Mouse (Mus musculus): Measurements from ENCODE around the gene Arhgap10. TPM values are rescaled to one million over a fixed set of nuclear protein-coding genes. Genes with fewer than 3 reads are reported as not detected.

The Arhgap10 gene
- polyA plus RNA-seq, 1 experiment from 2014 or later, result 39.1 TPM

- 87% methylated on average over 6 of the region's 6 CpGs for WGBS
- peaks cover 42% of the 10 kb centered on the region for H3K36me3 ChIP-seq
- H3K4me1 ChIP-seq, result no peaks in the 10 kb centered on the region
- H3K4me3 ChIP-seq, result no peak overlapping the region
- H3K9me3 ChIP-seq (replicated peaks), result no peaks in the 10 kb centered on the region
- no peak for DNase-seq (ENCODE audit: low spot score)
- H3K27ac ChIP-seq, result no peak overlapping the region
- no peaks in the 10 kb centered on the region for H3K27me3 ChIP-seq (ENCODE audit: low read depth, poor library complexity, severe bottlenecking)
These were observed 256.5 kb downstream of the Arhgap10 start for GRCm38 (mm10) chr8:77261215-77261614.

GRCm38 (mm10) chr8:77257085-77257451, 260.7 kb downstream of the Arhgap10 start:
- Histone ChIP-seq H3K4me3 (no peak overlapping the region), H3K4me1 (no peaks in the 10 kb centered on the region), H3K9me3 (replicated peaks) (no peaks in the 10 kb centered on the region), H3K27me3 (ENCODE audit: low read depth, poor library complexity, severe bottlenecking) (no peaks in the 10 kb centered on the region), H3K27ac (no peak overlapping the region), H3K36me3 (peaks cover 58% of the 10 kb centered on the region)
- 92% methylated on average over 12 of the region's 12 CpGs for WGBS
- no peak for DNase-seq (ENCODE audit: low spot score)

- H3K27me3 ChIP-seq (ENCODE audit: low read depth, poor library complexity, severe bottlenecking), result no peaks in the 10 kb centered on the region
- no peak for DNase-seq (ENCODE audit: low spot score)
- WGBS, result 94% methylated on average over 5 of the region's 5 CpGs
These were observed 261.2 kb downstream of the Arhgap10 start for GRCm38 (mm10) chr8:77256450-77257084.

DNA sequence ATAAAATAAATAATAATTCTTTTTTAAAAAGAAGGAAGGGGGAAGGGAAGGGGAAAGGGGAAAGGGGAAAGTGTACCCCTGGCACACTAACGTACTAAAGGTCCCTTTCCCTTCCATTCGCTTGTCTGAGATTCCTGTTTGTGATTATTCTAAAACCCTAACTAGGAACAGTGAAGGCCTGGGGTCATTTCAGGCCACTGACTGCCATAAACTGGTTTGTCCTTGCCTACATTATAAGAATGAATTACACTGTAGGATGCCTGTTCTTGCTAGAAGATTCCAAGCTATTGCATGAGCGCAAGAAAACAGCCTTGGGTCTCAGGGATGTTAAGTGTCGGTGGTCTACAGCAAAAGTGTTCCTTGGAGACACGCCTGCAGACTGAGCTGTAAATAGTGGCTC, 263.3 kb downstream of the Arhgap10 start:
- peaks cover 82% of the 10 kb centered on the region for H3K36me3 ChIP-seq
- H3K27me3 ChIP-seq (ENCODE audit: low read depth, poor library complexity, severe bottlenecking), result no peaks in the 10 kb centered on the region
- H3K27ac ChIP-seq, result no peak overlapping the region
- WGBS, result 91% methylated on average over 5 of the region's 5 CpGs
- no peak overlapping the region for H3K4me3 ChIP-seq
- H3K9me3 ChIP-seq (replicated peaks), result no peaks in the 10 kb centered on the region
- no peak for DNase-seq (ENCODE audit: low spot score)
- H3K4me1 ChIP-seq, result no peaks in the 10 kb centered on the region

More at GRCm38 (mm10) chr8:77256450-77257084, 261.2 kb downstream of the Arhgap10 start:
- Histone ChIP-seq H3K4me1 (no peaks in the 10 kb centered on the region), H3K36me3 (peaks cover 61% of the 10 kb centered on the region), H3K27ac (no peak overlapping the region), H3K9me3 (replicated peaks) (no peaks in the 10 kb centered on the region), H3K4me3 (no peak overlapping the region)

DNA sequence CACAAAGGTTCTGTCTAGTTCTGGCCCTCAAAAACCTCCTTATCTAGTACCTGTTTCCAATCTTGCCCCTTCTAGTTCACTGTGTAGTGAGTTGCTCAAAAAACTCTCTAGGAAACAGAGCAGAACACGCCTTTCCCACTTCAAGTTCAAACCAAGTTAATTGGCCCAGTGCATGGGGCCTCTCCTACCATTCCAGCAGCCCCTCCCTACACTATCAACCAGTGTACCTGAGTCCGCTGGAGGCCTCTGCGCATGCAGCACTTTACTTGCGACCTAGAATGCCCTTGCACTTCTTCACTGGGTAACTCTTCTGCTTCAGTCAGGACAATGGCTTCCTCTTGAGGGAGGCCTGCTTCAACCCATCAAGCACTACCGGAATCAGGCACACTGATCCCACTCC, 266.6 kb downstream of the Arhgap10 start:
- H3K4me1 ChIP-seq, result no peaks in the 10 kb centered on the region
- DNase-seq (ENCODE audit: low spot score), result no peak
- 95% methylated on average over 5 of the region's 5 CpGs for WGBS
- no peak overlapping the region for H3K4me3 ChIP-seq
- H3K9me3 ChIP-seq (replicated peaks), result no peaks in the 10 kb centered on the region
- peaks cover 83% of the 10 kb centered on the region for H3K36me3 ChIP-seq
- H3K27me3 ChIP-seq (ENCODE audit: low read depth, poor library complexity, severe bottlenecking), result no peaks in the 10 kb centered on the region
- no peak overlapping the region for H3K27ac ChIP-seq

DNA sequence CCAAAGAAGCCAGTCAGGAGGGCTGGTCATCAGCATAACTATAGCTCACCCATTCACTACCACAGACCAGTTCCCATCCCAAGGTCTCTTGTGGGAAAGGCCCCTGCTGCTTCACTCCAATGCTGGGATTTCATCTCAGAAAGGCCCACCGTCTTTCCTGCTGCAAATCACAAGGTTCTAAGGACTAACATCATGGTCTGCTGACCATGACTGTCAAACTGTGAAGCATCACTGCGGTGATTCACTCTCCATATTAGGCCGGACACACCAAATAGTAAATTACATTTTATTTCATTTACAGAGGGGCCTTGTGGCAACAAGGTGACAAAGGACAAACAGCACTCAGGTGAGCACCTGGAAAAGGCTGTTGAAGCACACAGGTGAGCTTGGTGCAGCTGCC, 267.7 kb downstream of the Arhgap10 start:
- WGBS, result 94% methylated on average over 3 of the region's 3 CpGs
- H3K27ac ChIP-seq, result no peak overlapping the region
- H3K4me1 ChIP-seq, result no peaks in the 10 kb centered on the region
- no peak for DNase-seq (ENCODE audit: low spot score)
- no peaks in the 10 kb centered on the region for H3K9me3 ChIP-seq (replicated peaks)
- peaks cover 75% of the 10 kb centered on the region for H3K36me3 ChIP-seq
- H3K27me3 ChIP-seq (ENCODE audit: low read depth, poor library complexity, severe bottlenecking), result no peaks in the 10 kb centered on the region
- H3K4me3 ChIP-seq, result no peak overlapping the region

- Histone ChIP-seq H3K4me3 (no peak overlapping the region), H3K27me3 (ENCODE audit: low read depth, poor library complexity, severe bottlenecking) (no peaks in the 10 kb centered on the region), H3K27ac (no peak overlapping the region), H3K9me3 (replicated peaks) (no peaks in the 10 kb centered on the region), H3K4me1 (peaks cover 3% of the 10 kb centered on the region; the same call in 1 of the 2 replicates), H3K36me3 (peaks cover 3% of the 10 kb centered on the region)
- no peak for DNase-seq (ENCODE audit: low spot score)
- WGBS, result 94% methylated on average over 3 of the region's 3 CpGs
These were observed 276.4 kb downstream of the Arhgap10 start for GRCm38 (mm10) chr8:77241381-77241780.

- peaks cover 3% of the 10 kb centered on the region; the same call in 1 of the 2 replicates for H3K4me1 ChIP-seq
- no peak overlapping the region for H3K27ac ChIP-seq
- no peak for DNase-seq (ENCODE audit: low spot score)
- no peaks in the 10 kb centered on the region; the same call in 1 of the 2 replicates for H3K36me3 ChIP-seq
- no peaks in the 10 kb centered on the region for H3K9me3 ChIP-seq (replicated peaks)
- no peaks in the 10 kb centered on the region for H3K27me3 ChIP-seq (ENCODE audit: low read depth, poor library complexity, severe bottlenecking)
- no peak overlapping the region for H3K4me3 ChIP-seq
These were observed 278.3 kb downstream of the Arhgap10 start for GRCm38 (mm10) chr8:77239462-77239861.

GRCm38 (mm10) chr8:77236701-77237100, 281.1 kb downstream of the Arhgap10 start:
- no peaks in the 10 kb centered on the region for H3K36me3 ChIP-seq
- 83% methylated on average over 1 of the region's 1 CpGs for WGBS
- no peak for DNase-seq (ENCODE audit: low spot score)
- no peaks in the 10 kb centered on the region for H3K27me3 ChIP-seq (ENCODE audit: low read depth, poor library complexity, severe bottlenecking)
- no peaks in the 10 kb centered on the region for H3K9me3 ChIP-seq (replicated peaks)
- H3K4me1 ChIP-seq, result no peaks in the 10 kb centered on the region
- no peak overlapping the region for H3K27ac ChIP-seq
- no peak overlapping the region for H3K4me3 ChIP-seq

DNA sequence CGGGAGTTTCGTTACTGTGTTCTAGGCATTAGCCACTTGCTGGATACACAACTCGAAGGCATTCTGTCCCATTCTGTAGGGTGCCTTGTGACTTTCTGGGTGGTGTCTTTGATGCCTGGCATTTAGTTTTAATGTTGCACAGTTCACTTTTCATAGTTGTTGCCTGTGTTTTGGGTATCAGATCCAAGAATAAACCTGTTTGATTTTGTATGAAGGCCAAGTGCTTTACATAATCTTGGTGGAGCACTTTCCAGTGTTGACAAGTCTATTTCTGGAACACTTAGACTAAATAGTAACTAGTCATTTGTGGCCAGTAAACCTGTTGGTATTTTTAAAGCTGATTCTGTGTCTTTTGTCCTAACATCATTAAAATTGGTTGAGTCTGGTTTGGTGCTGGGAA, 285.3 kb downstream of the Arhgap10 start:
- Histone ChIP-seq H3K9me3 (replicated peaks) (no peaks in the 10 kb centered on the region), H3K4me3 (no peak overlapping the region), H3K27ac (no peak overlapping the region), H3K36me3 (no peaks in the 10 kb centered on the region), H3K4me1 (no peaks in the 10 kb centered on the region), H3K27me3 (ENCODE audit: low read depth, poor library complexity, severe bottlenecking) (no peaks in the 10 kb centered on the region)
- DNase-seq (ENCODE audit: low spot score), result no peak
- 96% methylated on average over 3 of the region's 3 CpGs for WGBS

DNA sequence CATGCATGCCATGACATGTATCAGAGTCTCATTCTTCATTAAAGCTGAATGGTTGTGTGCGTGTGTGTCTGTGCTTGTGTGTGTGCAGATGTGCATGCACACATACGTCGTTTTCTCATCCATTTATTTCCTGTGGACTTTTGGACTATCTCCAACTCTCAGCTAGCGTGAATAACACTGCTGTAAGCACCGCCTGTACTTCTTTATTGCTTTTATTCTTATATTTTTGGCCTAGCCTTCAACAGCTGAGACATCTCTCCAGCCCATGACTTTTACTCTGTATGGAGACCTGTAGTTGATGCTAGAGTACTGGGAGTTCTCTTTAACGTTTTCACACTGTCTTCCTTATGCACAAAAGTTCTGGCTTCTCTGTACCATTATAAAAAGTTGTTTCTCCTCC, 285.9 kb downstream of the Arhgap10 start:
- WGBS, result 91% methylated on average over 6 of the region's 6 CpGs
- H3K4me1 ChIP-seq, result no peaks in the 10 kb centered on the region
- H3K36me3 ChIP-seq, result no peaks in the 10 kb centered on the region
- H3K9me3 ChIP-seq (replicated peaks), result no peaks in the 10 kb centered on the region
- no peaks in the 10 kb centered on the region for H3K27me3 ChIP-seq (ENCODE audit: low read depth, poor library complexity, severe bottlenecking)
- no peak for DNase-seq (ENCODE audit: low spot score)
- H3K27ac ChIP-seq, result no peak overlapping the region
- no peak overlapping the region for H3K4me3 ChIP-seq

- Histone ChIP-seq H3K27me3 (ENCODE audit: low read depth, poor library complexity, severe bottlenecking) (no peaks in the 10 kb centered on the region), H3K4me1 (no peaks in the 10 kb centered on the region), H3K4me3 (no peak overlapping the region), H3K27ac (no peak overlapping the region), H3K36me3 (no peaks in the 10 kb centered on the region), H3K9me3 (replicated peaks) (no peaks in the 10 kb centered on the region)
- WGBS, result 93% methylated on average over 1 of the region's 1 CpGs
- no peak for DNase-seq (ENCODE audit: low spot score)
These were observed 286.5 kb downstream of the Arhgap10 start for GRCm38 (mm10) chr8:77231211-77231610.

- DNase-seq (ENCODE audit: low spot score), result no peak
- WGBS, result 85% methylated on average over 7 of the region's 7 CpGs
These were observed 289.1 kb downstream of the Arhgap10 start for GRCm38 (mm10) chr8:77228688-77229087.

DNA sequence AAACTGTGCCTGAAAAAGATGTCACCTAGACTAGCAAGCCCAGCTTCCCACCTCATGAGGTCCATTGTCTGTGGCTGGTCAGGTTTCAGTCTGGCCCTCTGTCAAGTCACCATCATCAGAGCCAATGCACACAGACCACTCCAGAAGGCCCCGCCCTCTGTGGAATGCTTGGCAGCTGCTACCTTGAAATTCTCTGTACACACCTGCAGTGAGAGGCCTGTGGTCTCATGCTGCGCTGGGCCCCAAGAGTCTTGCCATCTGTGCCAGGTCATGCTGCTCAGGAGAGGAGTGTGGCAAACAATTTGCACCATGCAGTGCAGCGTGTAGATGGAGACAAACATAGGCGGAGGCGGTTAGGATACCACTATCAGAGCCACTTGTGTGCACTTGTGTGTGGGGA, 290.0 kb downstream of the Arhgap10 start:
- Histone ChIP-seq H3K27me3 (ENCODE audit: low read depth, poor library complexity, severe bottlenecking) (no peaks in the 10 kb centered on the region), H3K4me1 (no peaks in the 10 kb centered on the region), H3K9me3 (replicated peaks) (no peaks in the 10 kb centered on the region), H3K27ac (no peak overlapping the region), H3K4me3 (no peak overlapping the region), H3K36me3 (no peaks in the 10 kb centered on the region)
- 95% methylated on average over 5 of the region's 5 CpGs for WGBS
- DNase-seq (ENCODE audit: low spot score), result no peak

More at GRCm38 (mm10) chr8:77228688-77229087, 289.1 kb downstream of the Arhgap10 start:
- Histone ChIP-seq H3K4me3 (no peak overlapping the region), H3K36me3 (no peaks in the 10 kb centered on the region), H3K27me3 (ENCODE audit: low read depth, poor library complexity, severe bottlenecking) (no peaks in the 10 kb centered on the region), H3K4me1 (no peaks in the 10 kb centered on the region), H3K9me3 (replicated peaks) (no peaks in the 10 kb centered on the region), H3K27ac (no peak overlapping the region)
